Mouse (Mus musculus): Measurements from ENCODE around the gene Cyp8b1. TPM values are rescaled to one million over a fixed set of nuclear protein-coding genes. Genes with fewer than 3 reads are reported as not detected.

Gene Cyp8b1
- polyA plus RNA-seq, 2 experiments = not detected

- Histone ChIP-seq H3K9ac (ENCODE audit: low read depth, low read length, severe bottlenecking) (no peak overlapping the region), H3K4me3 (replicated peaks; ENCODE audit: low read length) (no peak overlapping the region), H3K27me3 (ENCODE audit: control insufficient read depth, insufficient read depth, low read length) (no peaks in the 10 kb centered on the region), H3K27ac (replicated peaks; ENCODE audit: low read depth, low read length) (no peak overlapping the region), H3K9me3 (ENCODE audit: control insufficient read depth, low read length) (no peaks in the 10 kb centered on the region), H3K36me3 (ENCODE audit: control insufficient read depth, insufficient read depth, low read length) (no peaks in the 10 kb centered on the region), H3K4me1 (ENCODE audit: control insufficient read depth, insufficient read depth, low read length) (no peaks in the 10 kb centered on the region), H3K4me2 (replicated peaks; ENCODE audit: low read depth, low read length, severe bottlenecking) (no peak overlapping the region)
- no peak for DNase-seq (ENCODE audit: low spot score)
- no peak for TF ChIP-seq POLR2A (IDR thresholded peaks at IDR 0.05; ENCODE audit: borderline replicate concordance, extremely low read depth, insufficient read depth, insufficient read length)
- no peak for ATAC-seq (ENCODE audit: low FRiP score, low read depth)
- WGBS = 80% methylated on average over 10 of the region's 10 CpGs
Observed at GRCm38 (mm10) chr9:121919027-121919501, 3.0 kb upstream of the Cyp8b1 start.

GRCm38 (mm10) chr9:121915056-121915455 lies 1.0 kb downstream of the Cyp8b1 start:
- H3K4me2 ChIP-seq (replicated peaks; ENCODE audit: low read depth, low read length, severe bottlenecking) = no peak overlapping the region
- TF ChIP-seq POLR2A (IDR thresholded peaks at IDR 0.05; ENCODE audit: borderline replicate concordance, extremely low read depth, insufficient read depth, insufficient read length) = no peak
- DNase-seq (ENCODE audit: low spot score) (no peak), ATAC-seq (ENCODE audit: low FRiP score, low read depth) (no peak)
- H3K27ac ChIP-seq (replicated peaks; ENCODE audit: low read depth, low read length) = no peak overlapping the region
- no peak overlapping the region for H3K4me3 ChIP-seq (replicated peaks; ENCODE audit: low read length)
- H3K27me3 ChIP-seq (ENCODE audit: control insufficient read depth, insufficient read depth, low read length) = no peaks in the 10 kb centered on the region
- no peaks in the 10 kb centered on the region for H3K4me1 ChIP-seq (ENCODE audit: control insufficient read depth, insufficient read depth, low read length)
- no peaks in the 10 kb centered on the region for H3K9me3 ChIP-seq (ENCODE audit: control insufficient read depth, low read length)
- 95% methylated on average over 10 of the region's 10 CpGs for WGBS
- H3K9ac ChIP-seq (ENCODE audit: low read depth, low read length, severe bottlenecking) = no peak overlapping the region
- H3K36me3 ChIP-seq (ENCODE audit: control insufficient read depth, insufficient read depth, low read length) = no peaks in the 10 kb centered on the region

GRCm38 (mm10) chr9:121914226-121914757 lies 1.8 kb downstream of the Cyp8b1 start:
- Histone ChIP-seq H3K9ac (ENCODE audit: low read depth, low read length, severe bottlenecking) (no peak overlapping the region), H3K36me3 (ENCODE audit: control insufficient read depth, insufficient read depth, low read length) (no peaks in the 10 kb centered on the region), H3K9me3 (ENCODE audit: control insufficient read depth, low read length) (no peaks in the 10 kb centered on the region), H3K4me3 (replicated peaks; ENCODE audit: low read length) (no peak overlapping the region), H3K27me3 (ENCODE audit: control insufficient read depth, insufficient read depth, low read length) (no peaks in the 10 kb centered on the region), H3K4me1 (ENCODE audit: control insufficient read depth, insufficient read depth, low read length) (no peaks in the 10 kb centered on the region), H3K4me2 (replicated peaks; ENCODE audit: low read depth, low read length, severe bottlenecking) (no peak overlapping the region), H3K27ac (replicated peaks; ENCODE audit: low read depth, low read length) (no peak overlapping the region)
- TF ChIP-seq POLR2A (IDR thresholded peaks at IDR 0.05; ENCODE audit: borderline replicate concordance, extremely low read depth, insufficient read depth, insufficient read length) = no peak
- DNase-seq (ENCODE audit: low spot score) = no peak
- no peak for ATAC-seq (ENCODE audit: low FRiP score, low read depth)
- 78% methylated on average over 8 of the region's 8 CpGs for WGBS

- DNase-seq (ENCODE audit: low spot score) = no peak
- WGBS = 84% methylated on average over 4 of the region's 4 CpGs
- Histone ChIP-seq H3K27ac (replicated peaks; ENCODE audit: low read depth, low read length) (no peak overlapping the region), H3K4me3 (replicated peaks; ENCODE audit: low read length) (no peak overlapping the region), H3K9me3 (ENCODE audit: control insufficient read depth, low read length) (no peaks in the 10 kb centered on the region), H3K4me2 (replicated peaks; ENCODE audit: low read depth, low read length, severe bottlenecking) (no peak overlapping the region), H3K27me3 (ENCODE audit: control insufficient read depth, insufficient read depth, low read length) (no peaks in the 10 kb centered on the region), H3K4me1 (ENCODE audit: control insufficient read depth, insufficient read depth, low read length) (no peaks in the 10 kb centered on the region), H3K36me3 (ENCODE audit: control insufficient read depth, insufficient read depth, low read length) (no peaks in the 10 kb centered on the region), H3K9ac (ENCODE audit: low read depth, low read length, severe bottlenecking) (no peak overlapping the region)
- no peak for TF ChIP-seq POLR2A (IDR thresholded peaks at IDR 0.05; ENCODE audit: borderline replicate concordance, extremely low read depth, insufficient read depth, insufficient read length)
- no peak for ATAC-seq (ENCODE audit: low FRiP score, low read depth)
Observed at GRCm38 (mm10) chr9:121912786-121913185, 3.3 kb downstream of the Cyp8b1 start.

GRCm38 (mm10) chr9:121911196-121911595 lies 4.9 kb downstream of the Cyp8b1 start:
- Histone ChIP-seq H3K4me1 (ENCODE audit: control insufficient read depth, insufficient read depth, low read length) (no peaks in the 10 kb centered on the region), H3K4me2 (replicated peaks; ENCODE audit: low read depth, low read length, severe bottlenecking) (no peak overlapping the region), H3K9me3 (ENCODE audit: control insufficient read depth, low read length) (no peaks in the 10 kb centered on the region), H3K27ac (replicated peaks; ENCODE audit: low read depth, low read length) (no peak overlapping the region), H3K4me3 (replicated peaks; ENCODE audit: low read length) (no peak overlapping the region), H3K9ac (ENCODE audit: low read depth, low read length, severe bottlenecking) (no peak overlapping the region), H3K27me3 (ENCODE audit: control insufficient read depth, insufficient read depth, low read length) (no peaks in the 10 kb centered on the region), H3K36me3 (ENCODE audit: control insufficient read depth, insufficient read depth, low read length) (no peaks in the 10 kb centered on the region)
- WGBS = 86% methylated on average over 7 of the region's 7 CpGs
- TF ChIP-seq POLR2A (IDR thresholded peaks at IDR 0.05; ENCODE audit: borderline replicate concordance, extremely low read depth, insufficient read depth, insufficient read length) = no peak
- no peak for DNase-seq (ENCODE audit: low spot score)
- ATAC-seq (ENCODE audit: low FRiP score, low read depth) = no peak

- Histone ChIP-seq H3K27ac (replicated peaks; ENCODE audit: low read depth, low read length) (no peak overlapping the region), H3K27me3 (ENCODE audit: control insufficient read depth, insufficient read depth, low read length) (no peaks in the 10 kb centered on the region), H3K4me3 (replicated peaks; ENCODE audit: low read length) (no peak overlapping the region), H3K36me3 (ENCODE audit: control insufficient read depth, insufficient read depth, low read length) (no peaks in the 10 kb centered on the region), H3K9me3 (ENCODE audit: control insufficient read depth, low read length) (no peaks in the 10 kb centered on the region), H3K9ac (ENCODE audit: low read depth, low read length, severe bottlenecking) (no peak overlapping the region), H3K4me1 (ENCODE audit: control insufficient read depth, insufficient read depth, low read length) (no peaks in the 10 kb centered on the region), H3K4me2 (replicated peaks; ENCODE audit: low read depth, low read length, severe bottlenecking) (no peak overlapping the region)
- no peak for ATAC-seq (ENCODE audit: low FRiP score, low read depth)
- 72% methylated on average over 5 of the region's 6 CpGs for WGBS
- DNase-seq (ENCODE audit: low spot score) = no peak
- no peak for TF ChIP-seq POLR2A (IDR thresholded peaks at IDR 0.05; ENCODE audit: borderline replicate concordance, extremely low read depth, insufficient read depth, insufficient read length)
Observed at GRCm38 (mm10) chr9:121909635-121910034, 6.5 kb downstream of the Cyp8b1 start.

All from limb, embryonic 14.5 days (tissue).